Mouse (Mus musculus): ENCODE measurements around the gene Slc41a3.
"Not testable (repeated sequence)": the region's sequence is repeated elsewhere in the genome, so short reads cannot be mapped to it uniquely, and the experiment has no call there.

Slc41a3 gene

DNA sequence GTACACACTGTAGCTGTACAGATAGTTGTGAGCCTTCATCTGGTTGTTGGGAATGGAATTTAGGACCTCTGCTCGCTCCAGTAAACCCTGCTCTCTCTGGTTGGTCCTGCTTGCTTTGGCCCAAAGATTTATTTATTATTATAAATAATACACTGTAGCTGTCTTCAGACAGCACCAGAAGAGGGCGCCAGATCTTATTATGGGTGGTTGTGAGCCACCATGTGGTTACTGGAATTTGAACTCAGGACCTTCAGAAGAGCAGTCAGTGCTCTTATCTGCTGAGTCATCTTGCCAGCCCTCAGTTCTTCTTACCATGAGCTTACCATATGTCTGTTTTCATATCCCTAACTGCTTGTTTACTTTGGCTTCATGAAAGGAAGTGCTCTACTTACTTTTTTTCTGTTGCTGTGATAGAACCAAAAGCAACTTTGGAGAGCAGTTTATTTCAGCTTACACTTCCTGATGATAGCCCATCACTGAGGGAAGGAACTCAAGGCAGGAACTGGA lies 51.9 kb downstream of the Slc41a3 start:
- peak; percentile 23 for TF ChIP-seq CTCF (conservative IDR thresholded peaks at IDR 0.05; ENCODE audit: low read length)
- not testable (repeated sequence) for H3K9me3 ChIP-seq (ENCODE audit: low read length); H3K27me3 ChIP-seq (ENCODE audit: insufficient read depth, low read length); H3K36me3 ChIP-seq (ENCODE audit: insufficient read depth, low read length); H3K4me3 ChIP-seq (replicated peaks; ENCODE audit: low read length)
- peaks cover 12% of the 10 kb centered on the region for H3K4me1 ChIP-seq (replicated peaks; ENCODE audit: low read depth, low read length)

DNA sequence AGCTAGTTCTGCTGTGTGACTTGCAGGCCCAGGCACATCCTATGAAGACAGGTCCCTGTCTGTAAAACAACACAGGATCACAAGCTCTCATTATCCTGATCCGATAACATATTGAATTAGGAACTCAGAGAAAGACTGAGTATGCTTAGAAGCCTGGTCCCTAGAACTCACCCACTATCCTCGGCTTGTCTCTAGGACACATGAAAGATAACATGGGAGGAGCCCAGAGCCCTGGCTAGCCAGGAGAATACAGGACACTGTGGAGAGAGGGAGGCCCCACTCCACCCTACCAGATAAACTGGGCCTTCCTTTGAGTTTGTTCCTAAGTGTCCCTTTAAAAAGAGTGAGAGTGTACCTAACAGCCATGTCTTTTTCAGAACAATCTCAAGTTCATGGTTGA lies 55.4 kb downstream of the Slc41a3 start:
- TF ChIP-seq NANOG (IDR thresholded peaks at IDR 0.05; ENCODE audit: borderline replicate concordance, low read length) (no peak), POU5F1 (IDR thresholded peaks at IDR 0.05; ENCODE audit: borderline replicate concordance, low read length) (no peak), CTCF (conservative IDR thresholded peaks at IDR 0.05; ENCODE audit: low read length) (no peak)
- Histone ChIP-seq H3K9me3 (ENCODE audit: low read length) (no peaks in the 10 kb centered on the region), H3K27me3 (ENCODE audit: insufficient read depth, low read length) (0 out of 2 replicates have a peak, but pooled peaks cover 3% of the 10 kb centered on the region), H3K36me3 (ENCODE audit: insufficient read depth, low read length) (peaks cover 5% of the 10 kb centered on the region), H3K4me1 (replicated peaks; ENCODE audit: low read depth, low read length) (peaks cover 34% of the 10 kb centered on the region), H3K4me3 (replicated peaks; ENCODE audit: low read length) (no peak overlapping the region)

DNA sequence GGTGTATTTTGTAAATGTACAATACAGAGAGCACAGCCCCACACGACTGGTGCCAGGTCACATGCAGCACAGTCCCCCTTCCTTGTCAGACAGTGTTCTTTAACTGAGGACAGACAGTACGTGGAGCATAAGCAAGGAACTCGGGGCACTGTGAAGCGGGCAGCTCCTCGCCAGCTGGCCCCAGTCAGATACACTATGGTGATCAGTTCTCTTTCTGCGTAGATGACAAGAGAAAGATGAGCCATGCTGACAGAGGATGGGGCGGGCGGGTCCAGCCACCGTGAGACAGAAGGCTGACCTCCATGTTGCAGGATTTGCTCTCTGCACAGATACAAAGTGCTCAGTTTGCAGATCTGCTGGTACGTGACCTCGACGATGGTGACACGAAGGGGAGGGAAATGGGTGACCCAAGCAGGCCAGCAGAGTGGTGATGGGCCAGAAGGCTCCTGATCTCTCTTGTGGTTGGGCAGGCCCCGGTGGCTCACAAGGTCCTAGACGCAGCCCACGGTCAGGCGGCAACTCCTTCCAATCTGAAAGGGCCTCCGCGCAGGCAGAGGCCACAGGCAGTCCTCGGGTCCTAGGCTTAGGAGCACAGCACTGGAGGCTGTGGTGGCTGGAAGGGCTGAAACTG lies 56.0 kb downstream of the Slc41a3 start:
- no peaks in the 10 kb centered on the region for H3K9me3 ChIP-seq (ENCODE audit: low read length)
- 0 out of 2 replicates have a peak, but pooled peaks cover 3% of the 10 kb centered on the region for H3K27me3 ChIP-seq (ENCODE audit: insufficient read depth, low read length)

DNA sequence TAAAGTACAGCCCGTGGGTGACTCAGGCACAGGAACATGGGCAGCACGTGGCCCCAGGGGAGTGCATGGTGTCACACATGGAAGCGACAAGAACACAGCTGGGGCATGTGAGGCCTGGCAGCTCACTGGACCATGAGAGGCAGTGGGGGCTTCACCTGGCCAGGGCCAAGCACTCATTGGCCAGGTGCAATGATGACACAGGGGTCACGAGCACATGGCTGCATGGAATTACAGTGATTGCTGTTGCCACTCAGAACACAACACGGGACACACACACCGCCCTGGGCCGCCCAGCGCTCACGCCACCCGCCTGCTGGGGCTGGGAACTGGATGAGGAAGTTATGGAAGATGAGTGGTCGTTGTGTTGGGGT lies 56.5 kb downstream of the Slc41a3 start:
- H3K27me3 ChIP-seq (ENCODE audit: insufficient read depth, low read length), result 0 out of 2 replicates have a peak, but pooled peaks cover 3% of the 10 kb centered on the region
- H3K9me3 ChIP-seq (ENCODE audit: low read length), result no peaks in the 10 kb centered on the region
- no peak for TF ChIP-seq NANOG (IDR thresholded peaks at IDR 0.05; ENCODE audit: borderline replicate concordance, low read length)
- TF ChIP-seq POU5F1 (IDR thresholded peaks at IDR 0.05; ENCODE audit: borderline replicate concordance, low read length), result no peak
- TF ChIP-seq CTCF (conservative IDR thresholded peaks at IDR 0.05; ENCODE audit: low read length), result no peak
- peak overlapping the region; percentile 64 for H3K4me3 ChIP-seq (replicated peaks; ENCODE audit: low read length)
- peaks cover 16% of the 10 kb centered on the region for H3K36me3 ChIP-seq (ENCODE audit: insufficient read depth, low read length)
- peaks cover 34% of the 10 kb centered on the region for H3K4me1 ChIP-seq (replicated peaks; ENCODE audit: low read depth, low read length)

More for the DNA sequence above, 56.0 kb downstream of the Slc41a3 start:
- TF ChIP-seq POU5F1 (IDR thresholded peaks at IDR 0.05; ENCODE audit: borderline replicate concordance, low read length) (no peak), NANOG (IDR thresholded peaks at IDR 0.05; ENCODE audit: borderline replicate concordance, low read length) (no peak), CTCF (conservative IDR thresholded peaks at IDR 0.05; ENCODE audit: low read length) (no peak)
- Histone ChIP-seq H3K4me1 (replicated peaks; ENCODE audit: low read depth, low read length) (peaks cover 34% of the 10 kb centered on the region), H3K36me3 (ENCODE audit: insufficient read depth, low read length) (peaks cover 11% of the 10 kb centered on the region), H3K4me3 (replicated peaks; ENCODE audit: low read length) (peak overlapping the region; percentile 64)

DNA sequence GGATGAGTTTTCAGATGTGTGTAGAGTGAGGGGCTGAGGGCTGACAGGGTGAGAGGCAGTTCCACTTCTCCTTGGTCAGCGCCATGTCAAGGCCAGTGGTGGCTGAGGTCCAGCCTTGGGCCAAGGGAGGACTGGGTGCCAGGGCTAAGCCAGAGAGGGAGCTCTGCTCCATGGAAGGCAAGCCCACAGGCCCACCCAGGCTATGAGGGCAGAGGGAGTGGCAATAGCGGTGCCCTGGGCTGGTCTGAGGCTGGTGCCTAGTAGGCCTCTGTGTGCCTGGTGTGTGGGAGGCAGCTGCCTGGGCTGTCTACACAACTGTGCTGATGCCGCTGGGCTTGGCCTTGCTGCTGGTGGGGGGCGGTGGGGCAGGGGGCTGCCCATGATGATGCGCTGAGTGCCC lies 57.6 kb downstream of the Slc41a3 start:
- TF ChIP-seq NANOG (IDR thresholded peaks at IDR 0.05; ENCODE audit: borderline replicate concordance, low read length) (no peak), CTCF (conservative IDR thresholded peaks at IDR 0.05; ENCODE audit: low read length) (no peak), POU5F1 (IDR thresholded peaks at IDR 0.05; ENCODE audit: borderline replicate concordance, low read length) (no peak)
- Histone ChIP-seq H3K4me1 (replicated peaks; ENCODE audit: low read depth, low read length) (peaks cover 34% of the 10 kb centered on the region), H3K4me3 (replicated peaks; ENCODE audit: low read length) (peak overlapping the region; percentile 57), H3K27me3 (ENCODE audit: insufficient read depth, low read length) (0 out of 2 replicates have a peak, but pooled peaks cover 3% of the 10 kb centered on the region), H3K9me3 (ENCODE audit: low read length) (no peaks in the 10 kb centered on the region), H3K36me3 (ENCODE audit: insufficient read depth, low read length) (peaks cover 24% of the 10 kb centered on the region)

DNA sequence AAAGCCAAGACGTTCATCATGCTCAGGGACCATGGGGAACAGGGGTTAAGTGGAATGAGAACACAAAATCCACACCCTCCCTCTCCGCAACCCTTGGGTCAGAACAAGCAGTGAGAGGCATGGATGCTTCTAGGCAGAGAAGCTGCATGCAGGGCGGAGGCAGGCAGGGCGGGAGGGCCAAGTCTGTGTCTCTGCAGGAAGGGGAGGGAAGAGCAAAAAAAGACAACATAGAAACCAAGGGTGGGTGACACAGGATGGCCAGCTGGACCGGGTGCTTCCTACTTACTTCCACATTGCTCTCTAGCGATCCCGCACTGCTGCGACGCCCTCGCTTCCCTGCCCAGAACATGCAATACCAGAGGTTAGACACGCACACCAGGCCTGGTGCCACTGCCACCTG lies 59.2 kb downstream of the Slc41a3 start:
- TF ChIP-seq CTCF (conservative IDR thresholded peaks at IDR 0.05; ENCODE audit: low read length), result no peak
- TF ChIP-seq POU5F1 (IDR thresholded peaks at IDR 0.05; ENCODE audit: borderline replicate concordance, low read length), result no peak
- no peak for TF ChIP-seq NANOG (IDR thresholded peaks at IDR 0.05; ENCODE audit: borderline replicate concordance, low read length)
- Histone ChIP-seq H3K27me3 (ENCODE audit: insufficient read depth, low read length) (no peaks in the 10 kb centered on the region), H3K4me1 (replicated peaks; ENCODE audit: low read depth, low read length) (peaks cover 34% of the 10 kb centered on the region), H3K4me3 (replicated peaks; ENCODE audit: low read length) (peak overlapping the region; percentile 17; the same call in 1 of the 2 replicates), H3K9me3 (ENCODE audit: low read length) (no peaks in the 10 kb centered on the region), H3K36me3 (ENCODE audit: insufficient read depth, low read length) (peaks cover 40% of the 10 kb centered on the region)

DNA sequence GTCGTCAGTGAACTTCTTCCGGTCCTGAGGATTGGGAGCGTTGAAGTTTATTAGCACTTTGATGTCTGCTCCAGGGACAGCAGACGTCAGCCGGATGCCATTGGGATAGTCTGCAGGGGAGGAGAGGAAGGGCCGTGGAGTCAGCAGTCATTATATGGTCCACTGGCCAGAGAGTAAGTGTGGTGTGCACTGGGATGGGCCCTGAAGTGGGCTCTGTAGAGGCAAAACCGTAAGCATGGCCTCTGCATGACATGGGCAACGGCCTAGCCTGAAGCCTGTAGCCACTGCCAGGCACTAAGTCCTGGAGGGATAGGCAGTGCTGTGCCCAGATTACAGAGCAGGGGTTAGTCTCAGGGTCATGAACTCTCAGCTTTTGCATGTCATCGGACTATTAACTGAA lies 64.2 kb downstream of the Slc41a3 start:
- Histone ChIP-seq H3K27me3 (ENCODE audit: insufficient read depth, low read length) (no peaks in the 10 kb centered on the region), H3K9me3 (ENCODE audit: low read length) (no peaks in the 10 kb centered on the region), H3K4me1 (replicated peaks; ENCODE audit: low read depth, low read length) (peaks cover 6% of the 10 kb centered on the region), H3K36me3 (ENCODE audit: insufficient read depth, low read length) (peaks cover 80% of the 10 kb centered on the region), H3K4me3 (replicated peaks; ENCODE audit: low read length) (no peak overlapping the region)
- TF ChIP-seq CTCF (conservative IDR thresholded peaks at IDR 0.05; ENCODE audit: low read length), result no peak
- TF ChIP-seq NANOG (IDR thresholded peaks at IDR 0.05; ENCODE audit: borderline replicate concordance, low read length), result no peak
- TF ChIP-seq POU5F1 (IDR thresholded peaks at IDR 0.05; ENCODE audit: borderline replicate concordance, low read length), result no peak

DNA sequence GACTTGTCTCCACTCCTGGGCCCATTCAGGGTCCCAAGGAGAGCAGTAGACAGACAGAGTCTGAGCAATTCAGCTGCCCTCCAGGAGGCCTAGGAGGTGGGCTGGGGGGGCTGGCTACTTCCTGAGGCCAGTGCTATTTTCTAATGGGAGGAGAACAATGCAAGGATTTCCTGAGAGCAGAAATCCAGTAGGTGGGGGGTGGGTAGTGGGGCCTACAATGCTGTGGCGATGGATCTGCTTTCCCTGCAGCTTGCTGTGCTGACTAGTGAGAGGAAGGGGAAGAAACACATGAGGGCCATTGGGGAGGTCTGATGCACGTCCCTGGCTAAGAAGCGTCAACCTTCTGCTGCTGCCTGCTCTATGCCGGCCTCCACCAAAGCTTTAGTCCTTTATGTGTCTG lies 74.2 kb downstream of the Slc41a3 start:
- TF ChIP-seq NANOG (IDR thresholded peaks at IDR 0.05; ENCODE audit: borderline replicate concordance, low read length) (no peak), CTCF (conservative IDR thresholded peaks at IDR 0.05; ENCODE audit: low read length) (no peak), POU5F1 (IDR thresholded peaks at IDR 0.05; ENCODE audit: borderline replicate concordance, low read length) (no peak)
- Histone ChIP-seq H3K27me3 (ENCODE audit: insufficient read depth, low read length) (no peaks in the 10 kb centered on the region), H3K36me3 (ENCODE audit: insufficient read depth, low read length) (peaks cover 49% of the 10 kb centered on the region), H3K9me3 (ENCODE audit: low read length) (no peaks in the 10 kb centered on the region), H3K4me1 (replicated peaks; ENCODE audit: low read depth, low read length) (peaks cover 20% of the 10 kb centered on the region), H3K4me3 (replicated peaks; ENCODE audit: low read length) (no peak overlapping the region)

DNA sequence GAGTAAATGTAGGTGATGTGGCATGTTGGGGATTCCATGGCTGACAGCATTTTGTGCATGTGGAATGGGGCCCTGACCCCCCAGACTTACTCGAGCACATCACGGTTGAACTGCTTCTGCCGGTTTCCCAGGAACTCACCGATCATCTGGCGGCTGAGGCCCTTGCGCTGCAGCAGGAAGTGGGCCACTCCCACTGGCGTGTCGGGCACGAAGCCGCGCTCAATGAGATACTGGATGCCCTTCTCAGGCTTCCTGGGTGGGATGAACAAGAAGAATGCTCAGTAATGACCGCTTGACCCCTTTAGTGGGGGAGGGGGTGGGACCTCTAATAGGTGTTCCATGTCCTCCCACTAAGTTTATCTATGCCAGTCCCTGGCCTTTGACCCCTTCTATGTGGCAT lies 75.9 kb downstream of the Slc41a3 start:
- Histone ChIP-seq H3K4me1 (replicated peaks; ENCODE audit: low read depth, low read length) (peaks cover 26% of the 10 kb centered on the region), H3K36me3 (ENCODE audit: insufficient read depth, low read length) (peaks cover 53% of the 10 kb centered on the region), H3K27me3 (ENCODE audit: insufficient read depth, low read length) (no peaks in the 10 kb centered on the region), H3K9me3 (ENCODE audit: low read length) (no peaks in the 10 kb centered on the region), H3K4me3 (replicated peaks; ENCODE audit: low read length) (no peak overlapping the region)
- TF ChIP-seq NANOG (IDR thresholded peaks at IDR 0.05; ENCODE audit: borderline replicate concordance, low read length) (no peak), CTCF (conservative IDR thresholded peaks at IDR 0.05; ENCODE audit: low read length) (no peak), POU5F1 (IDR thresholded peaks at IDR 0.05; ENCODE audit: borderline replicate concordance, low read length) (no peak)
